Mouse (Mus musculus) small intestine, adult 2 months (tissue): Measurements from ENCODE around the gene Gdf15. TPM values are rescaled to one million over a fixed set of nuclear protein-coding genes. Genes with fewer than 3 reads are reported as not detected.
A peak's percentile ranks its signal among the peaks of the same experiment; 100 is the strongest.

Experiments used
- H3K27ac ChIP-seq: fragments of 200-500 bp; 2 replicates; pipeline ENCODE4 v1.5.1; 2012; ENCODE audit warnings: low read depth, low read length, control low read depth, inconsistent platforms; ENCODE audit not compliant: insufficient read depth
- H3K27me3 ChIP-seq: fragments of 200-500 bp; 2 replicates; pipeline ENCODE4 v1.6.1; 2012; ENCODE audit warnings: mild to moderate bottlenecking, moderate library complexity, low read length, inconsistent platforms; ENCODE audit not compliant: control insufficient read depth, insufficient read depth
- H3K36me3 ChIP-seq: fragments of 200-500 bp; 2 replicates; pipeline ENCODE4 v1.6.1; 2012; ENCODE audit warnings: mild to moderate bottlenecking, low read length, control low read depth, inconsistent platforms; ENCODE audit not compliant: control insufficient read depth, insufficient read depth
- H3K4me1 ChIP-seq: fragments of 200-500 bp; 2 replicates; pipeline ENCODE4 v1.6.1; 2012; ENCODE audit warnings: low read length, inconsistent platforms, mixed read lengths; ENCODE audit not compliant: control insufficient read depth, insufficient read depth, insufficient read length
- H3K4me3 ChIP-seq: fragments of 200-500 bp; 2 replicates; pipeline ENCODE4 v1.5.1; 2012; ENCODE audit warnings: low read depth, mild to moderate bottlenecking, control low read depth, inconsistent platforms, low read length, moderate library complexity
- CTCF ChIP-seq: fragments of 200-500 bp; IDR thresholded peaks from 2 replicates; pipeline ENCODE4 v1.5.1; 2012; ENCODE audit warnings: low read depth, mild to moderate bottlenecking, control low read depth, inconsistent platforms, low read length, moderate library complexity, mixed read lengths; ENCODE audit not compliant: insufficient replicate concordance, insufficient read length; ENCODE audit errors: extremely low read depth
- POLR2A ChIP-seq: fragments of 200-500 bp; IDR thresholded peaks from 2 replicates; pipeline ENCODE4 v1.6.1; 2012; ENCODE audit warnings: low read depth, mild to moderate bottlenecking, control low read depth, inconsistent platforms, low read length, moderate library complexity
- WGBS: fragments of 180-500 bp; shearing (Covaris S2); methylation state at CpG from one replicate; pipeline ENCODE4 v1.1.7; 2018; 5-methylcytosine and 5-hydroxymethylcytosine counted together
- polyA plus RNA-seq: library from polyadenylated mRNA; depleted of rRNA; stranded (reverse); fragments of >200 nt; gene quantifications from 2 replicates; pipeline ENCODE4 v1.2.3, GENCODE M21; 2012

Gene Gdf15
- polyA plus RNA-seq, 1 experiment = 6.7 TPM

DNA sequence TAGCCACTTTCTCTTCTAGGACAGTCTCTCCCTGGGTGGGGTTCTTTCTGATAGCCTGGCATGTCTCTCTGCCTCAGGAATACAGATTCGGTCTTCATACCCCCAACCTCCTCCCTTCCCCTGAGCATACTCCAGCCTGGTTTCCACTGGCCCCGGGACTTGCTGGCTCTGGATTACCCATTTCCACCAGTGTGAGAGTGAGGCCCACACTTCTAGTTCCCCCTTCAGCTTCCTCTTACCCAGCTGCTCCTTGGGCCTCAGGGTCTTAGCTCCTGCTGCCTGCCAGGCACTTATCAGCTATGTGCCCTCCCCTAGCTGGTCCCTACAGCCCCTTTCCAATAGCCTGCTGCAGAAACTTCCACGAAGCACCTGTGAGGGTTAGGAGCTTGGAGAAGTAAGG is 16.4 kb downstream of the Gdf15 start, which contains the start of gene Lrrc25:
TSS of gene Lrrc25 (plus strand) at position 262 of the 400 bp plus-strand sequence.
- Histone ChIP-seq H3K4me3 (peak within 1 kb of the TSS; percentile 48), H3K4me1 (peaks cover 7% of the 10 kb centered on the region), H3K27me3 (no peaks in the 10 kb centered on the region), H3K27ac (peak within 1 kb of the TSS; percentile 63), H3K36me3 (no peaks in the 10 kb centered on the region)
- TF ChIP-seq POLR2A (no peak), CTCF (no peak)
- 67% methylated on average over 3 of the region's 3 CpGs for WGBS

DNA sequence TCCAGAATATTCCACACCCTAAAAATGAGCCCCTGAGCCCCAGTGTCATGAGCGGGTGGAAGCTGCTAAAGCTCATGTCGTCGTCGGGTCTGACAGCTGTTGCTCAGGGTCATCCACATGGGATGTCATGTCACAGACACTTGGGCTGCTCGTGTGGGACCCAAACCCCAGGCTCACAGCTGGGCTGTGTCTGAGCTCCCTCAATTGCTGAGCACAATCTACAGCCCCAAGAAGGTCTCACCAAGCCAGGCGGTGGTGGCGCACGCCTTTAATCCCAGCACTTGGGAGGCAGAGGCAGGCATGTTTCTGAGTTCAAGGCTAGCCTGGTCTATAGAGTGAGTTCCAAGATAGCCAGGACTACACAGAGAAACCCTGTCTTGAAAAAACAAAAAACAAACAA is 17.0 kb downstream of the Gdf15 start:
- no peaks in the 10 kb centered on the region for H3K36me3 ChIP-seq
- TF ChIP-seq CTCF = no peak
- no peak for TF ChIP-seq POLR2A
- H3K27me3 ChIP-seq = no peaks in the 10 kb centered on the region
- WGBS = 87% methylated on average over 8 of the region's 8 CpGs
- H3K4me3 ChIP-seq = no peak overlapping the region
- H3K4me1 ChIP-seq = peaks cover 10% of the 10 kb centered on the region
- no peak overlapping the region for H3K27ac ChIP-seq

DNA sequence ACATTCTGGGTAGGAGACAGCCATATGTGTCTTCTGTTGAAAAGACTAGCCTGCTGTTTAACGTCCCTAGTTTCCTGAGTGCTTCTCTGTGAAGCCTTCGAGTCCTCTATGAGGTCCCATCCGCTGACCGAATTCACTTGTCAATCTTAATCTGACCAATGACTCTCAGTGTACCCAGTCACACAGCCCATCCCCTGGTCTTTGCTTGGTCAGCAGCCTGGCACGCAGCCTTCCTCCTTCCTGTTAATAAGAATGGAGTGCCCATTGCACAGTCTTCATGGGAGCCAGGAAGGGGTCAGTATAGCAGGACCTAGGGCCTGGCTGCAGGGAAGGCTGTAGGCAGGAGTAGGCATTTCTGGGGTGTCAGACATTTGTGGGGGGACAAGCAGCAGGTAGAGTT is 17.8 kb downstream of the Gdf15 start:
- H3K4me3 ChIP-seq = no peak overlapping the region
- no peak overlapping the region for H3K27ac ChIP-seq
- no peaks in the 10 kb centered on the region for H3K27me3 ChIP-seq
- TF ChIP-seq POLR2A = no peak
- H3K4me1 ChIP-seq = peaks cover 12% of the 10 kb centered on the region
- no peaks in the 10 kb centered on the region for H3K36me3 ChIP-seq
- 76% methylated on average over 5 of the region's 5 CpGs for WGBS

DNA sequence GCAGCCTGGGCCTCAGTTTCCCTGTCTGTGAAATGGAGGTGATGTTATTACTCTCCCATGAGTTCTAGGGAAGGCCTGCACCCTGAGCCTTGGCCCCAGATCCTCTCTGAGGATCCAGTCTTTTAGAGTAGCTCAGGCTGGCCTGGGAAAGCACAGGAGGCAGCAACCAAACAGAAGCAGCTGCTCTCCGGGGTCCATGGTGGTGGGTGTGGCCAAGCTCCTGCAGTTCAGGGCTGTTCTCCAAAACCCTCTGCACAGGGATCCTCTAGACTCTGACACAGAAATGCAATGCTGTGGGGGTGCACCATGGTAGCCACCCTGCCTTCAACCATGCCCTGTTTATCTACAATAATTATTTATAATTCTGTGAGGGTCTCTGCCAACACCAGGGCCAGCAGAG is 18.5 kb downstream of the Gdf15 start:
- TF ChIP-seq CTCF = no peak
- no peak for TF ChIP-seq POLR2A
- 12% methylated on average over 1 of the region's 1 CpGs for WGBS
- no peak overlapping the region for H3K4me3 ChIP-seq
- H3K27me3 ChIP-seq = no peaks in the 10 kb centered on the region
- no peak overlapping the region for H3K27ac ChIP-seq
- H3K4me1 ChIP-seq = peaks cover 17% of the 10 kb centered on the region
- H3K36me3 ChIP-seq = no peaks in the 10 kb centered on the region

DNA sequence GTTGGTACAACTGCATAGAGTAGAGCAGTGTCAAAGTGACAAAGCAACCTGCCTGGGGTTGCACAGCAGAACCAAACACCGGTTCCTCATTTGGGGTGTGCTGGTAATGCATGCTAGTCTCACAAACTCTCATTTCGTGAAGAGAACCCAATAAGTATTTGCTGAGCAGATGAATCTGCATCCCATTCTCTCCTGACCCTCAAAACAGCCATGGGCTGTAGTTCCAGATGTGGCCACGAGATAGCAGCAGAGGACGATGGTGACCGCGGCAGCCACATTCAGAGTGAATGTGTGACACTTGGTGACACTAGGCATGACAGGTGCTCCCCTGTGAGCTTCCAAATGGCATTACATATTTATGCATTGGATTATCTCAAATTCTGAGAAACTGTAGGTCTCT is 20.4 kb downstream of the Gdf15 start:
- Histone ChIP-seq H3K4me1 (peaks cover 23% of the 10 kb centered on the region), H3K27ac (peak overlapping the region; percentile 88)
- under 1% methylated on average over 6 of the region's 6 CpGs for WGBS

DNA sequence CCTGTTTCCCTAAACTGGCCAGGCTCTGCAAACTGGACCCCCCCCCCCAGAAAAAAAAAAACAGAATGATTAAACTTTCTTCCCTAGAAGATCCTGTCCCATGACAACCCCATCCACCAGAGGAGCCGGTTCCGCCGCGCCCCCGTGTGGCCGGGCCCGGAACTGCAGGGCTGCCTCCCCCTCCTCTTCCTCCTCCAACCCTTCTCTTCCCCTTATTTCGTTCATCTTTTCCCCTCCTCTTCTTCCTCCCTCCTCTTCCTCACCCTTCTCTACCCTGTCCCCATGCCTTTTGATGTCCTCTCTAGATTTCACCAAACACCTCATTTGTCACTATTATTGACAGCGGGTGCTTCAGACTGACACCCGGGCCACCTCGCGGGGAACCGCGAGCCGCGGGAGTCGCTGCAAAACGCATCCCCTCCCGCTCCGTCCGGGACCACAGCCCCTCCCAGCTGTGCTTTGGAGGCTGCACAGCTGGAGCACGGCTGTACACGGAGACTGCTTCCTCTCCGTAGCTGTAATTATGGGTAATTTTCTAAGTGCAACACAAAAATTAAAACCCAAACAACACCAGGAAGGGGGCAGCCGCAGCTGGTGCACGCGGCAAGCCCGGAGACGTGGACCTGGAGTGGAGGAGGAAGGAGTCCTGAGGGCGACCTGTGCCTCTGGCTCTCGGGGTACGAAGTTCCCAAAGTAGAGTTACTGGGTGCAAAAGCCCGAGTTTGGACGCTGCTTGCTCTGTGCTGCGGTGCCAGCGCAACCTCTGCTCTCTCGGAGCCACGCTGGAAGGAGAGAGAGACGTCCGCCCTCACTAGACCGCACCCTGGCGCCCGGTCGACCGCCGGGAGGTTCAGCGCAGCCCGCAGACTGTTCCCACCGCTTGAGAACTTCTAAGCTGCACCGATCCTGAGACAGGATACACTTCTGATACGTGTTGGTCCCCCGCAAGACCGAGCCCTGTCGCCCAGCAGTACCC is 21.2 kb downstream of the Gdf15 start:
- WGBS = under 1% methylated on average over 54 of the region's 54 CpGs
- Histone ChIP-seq H3K4me3 (peak overlapping the region; percentile 71), H3K27me3 (no peaks in the 10 kb centered on the region), H3K36me3 (no peaks in the 10 kb centered on the region), H3K27ac (peak overlapping the region; percentile 89), H3K4me1 (peaks cover 24% of the 10 kb centered on the region)
- TF ChIP-seq POLR2A (0 out of 2 replicates have a peak, but pooled peaks have one; percentile 7), CTCF (peak; percentile 92)

More for the DNA sequence above, 20.4 kb downstream of the Gdf15 start:
- H3K36me3 ChIP-seq = no peaks in the 10 kb centered on the region
- H3K4me3 ChIP-seq = peak overlapping the region; percentile 71
- TF ChIP-seq POLR2A = no peak
- peak; percentile 83 for TF ChIP-seq CTCF
- H3K27me3 ChIP-seq = no peaks in the 10 kb centered on the region
